Mouse (Mus musculus): Measurements from ENCODE around the gene Olfr486. TPM values are rescaled to one million over a fixed set of nuclear protein-coding genes. Genes with fewer than 3 reads are reported as not detected.
"Not testable (repeated sequence)": the region's sequence is repeated elsewhere in the genome, so short reads cannot be mapped to it uniquely, and the experiment has no call there.

Gene Olfr486
- total and polyA plus RNA-seq, 3 experiments, result not detected

GRCm38 (mm10) chr7:108191196-108191595 lies 18.7 kb upstream of the Olfr486 start:
- DNase-seq (ENCODE audit: extremely low read depth); H3K79me2 ChIP-seq (replicated peaks; ENCODE audit: control insufficient read depth, extremely low read depth, insufficient read depth, poor library complexity, severe bottlenecking); in situ Hi-C loops (cut with MboI; ENCODE audit: low pct_ligation_motif_present, low pct_unique_long_range_greater_than_20kb, low sequenced_read_pairs); dilution Hi-C loops (cut with MboI; ENCODE audit: extremely low pct_ligation_motif_present, extremely low pct_unique_long_range_greater_than_20kb, low sequenced_read_pairs); H3K4me3 ChIP-seq (replicated peaks in 1 of 3; ENCODE audit: low read depth in 2 of 3, low read length in 2 of 3, poor library complexity in 1 of 3); H3K4me2 ChIP-seq (ENCODE audit: insufficient read depth, low read depth, poor library complexity, severe bottlenecking); H3K9ac ChIP-seq (ENCODE audit: insufficient read depth, low read depth); H3K36me3 ChIP-seq (replicated peaks in 1 of 2; ENCODE audit: control insufficient read depth in 1 of 2, insufficient read depth in 1 of 2, low read length in 1 of 2); H3K27ac ChIP-seq (ENCODE audit: insufficient read depth, low read depth); H3K9me3 ChIP-seq (replicated peaks; ENCODE audit: low read length); H3K4me1 ChIP-seq (ENCODE audit: control insufficient read depth in 1 of 2, insufficient read depth in 2 of 2); H3K27me3 ChIP-seq (replicated peaks): not testable (repeated sequence)

- in situ Hi-C loops (cut with MboI; ENCODE audit: low pct_ligation_motif_present, low pct_unique_long_range_greater_than_20kb, low sequenced_read_pairs); H3K4me3 ChIP-seq (replicated peaks in 1 of 3; ENCODE audit: low read depth in 2 of 3, low read length in 2 of 3, poor library complexity in 1 of 3); H3K27ac ChIP-seq (ENCODE audit: insufficient read depth, low read depth); H3K4me1 ChIP-seq (ENCODE audit: control insufficient read depth in 1 of 2, insufficient read depth in 2 of 2); DNase-seq (ENCODE audit: extremely low read depth); H3K79me2 ChIP-seq (replicated peaks; ENCODE audit: control insufficient read depth, extremely low read depth, insufficient read depth, poor library complexity, severe bottlenecking); H3K9ac ChIP-seq (ENCODE audit: insufficient read depth, low read depth); H3K36me3 ChIP-seq (replicated peaks in 1 of 2; ENCODE audit: control insufficient read depth in 1 of 2, insufficient read depth in 1 of 2, low read length in 1 of 2); H3K4me2 ChIP-seq (ENCODE audit: insufficient read depth, low read depth, poor library complexity, severe bottlenecking); dilution Hi-C loops (cut with MboI; ENCODE audit: extremely low pct_ligation_motif_present, extremely low pct_unique_long_range_greater_than_20kb, low sequenced_read_pairs); H3K9me3 ChIP-seq (replicated peaks; ENCODE audit: low read length): not testable (repeated sequence)
- H3K27me3 ChIP-seq (replicated peaks), result peaks cover 12% of the 10 kb centered on the region
Measured at GRCm38 (mm10) chr7:108185237-108185636, 12.7 kb upstream of the Olfr486 start.

- H3K36me3 ChIP-seq (replicated peaks in 1 of 2; ENCODE audit: control insufficient read depth in 1 of 2, insufficient read depth in 1 of 2, low read length in 1 of 2); H3K4me2 ChIP-seq (ENCODE audit: insufficient read depth, low read depth, poor library complexity, severe bottlenecking); H3K9me3 ChIP-seq (replicated peaks; ENCODE audit: low read length); H3K4me1 ChIP-seq (ENCODE audit: control insufficient read depth in 1 of 2, insufficient read depth in 2 of 2); H3K27ac ChIP-seq (ENCODE audit: insufficient read depth, low read depth); H3K4me3 ChIP-seq (replicated peaks in 1 of 3; ENCODE audit: low read depth in 2 of 3, low read length in 2 of 3, poor library complexity in 1 of 3); H3K79me2 ChIP-seq (replicated peaks; ENCODE audit: control insufficient read depth, extremely low read depth, insufficient read depth, poor library complexity, severe bottlenecking); DNase-seq (ENCODE audit: extremely low read depth); dilution Hi-C loops (cut with MboI; ENCODE audit: extremely low pct_ligation_motif_present, extremely low pct_unique_long_range_greater_than_20kb, low sequenced_read_pairs); in situ Hi-C loops (cut with MboI; ENCODE audit: low pct_ligation_motif_present, low pct_unique_long_range_greater_than_20kb, low sequenced_read_pairs); H3K9ac ChIP-seq (ENCODE audit: insufficient read depth, low read depth): not testable (repeated sequence)
- peaks cover 15% of the 10 kb centered on the region for H3K27me3 ChIP-seq (replicated peaks)
Measured at GRCm38 (mm10) chr7:108184401-108184800, 11.9 kb upstream of the Olfr486 start.

GRCm38 (mm10) chr7:108159771-108160170 lies 12.8 kb downstream of the Olfr486 start, which contains the start of gene Olfr485:
Gene Olfr485 (minus strand): TSS chr7:108159871.
- no peak within 1 kb of the TSS for H3K9ac ChIP-seq (ENCODE audit: insufficient read depth, low read depth)
- H3K27ac ChIP-seq (ENCODE audit: insufficient read depth, low read depth), result no peak within 1 kb of the TSS
- TF ChIP-seq BHLHE40 (IDR thresholded peaks at IDR 0.05; ENCODE audit: low read depth, low read length) (no peak), JUND (conservative IDR thresholded peaks at IDR 0.05; ENCODE audit: low read depth, low read length) (no peak), TCF12 (IDR thresholded peaks at IDR 0.05; ENCODE audit: low read depth, low read length) (no peak), MEF2A (IDR thresholded peaks at IDR 0.05; ENCODE audit: borderline replicate concordance, low read depth, low read length) (no peak), RCOR1 (conservative IDR thresholded peaks at IDR 0.05; ENCODE audit: low read depth, low read length) (no peak), POLR2A (IDR thresholded peaks at IDR 0.05; ENCODE audit: low read depth, low read length) (no peak), HCFC1 (IDR thresholded peaks at IDR 0.05; ENCODE audit: low read depth, low read length) (no peak)
- H3K27me3 ChIP-seq (replicated peaks), result peaks cover 3% of the 10 kb centered on the region
- no peak for DNase-seq (ENCODE audit: extremely low read depth)
- no peak within 1 kb of the TSS for H3K4me3 ChIP-seq (replicated peaks in 1 of 3; ENCODE audit: low read depth in 2 of 3, low read length in 2 of 3, poor library complexity in 1 of 3)
- H3K4me2 ChIP-seq (ENCODE audit: insufficient read depth, low read depth, poor library complexity, severe bottlenecking), result no peak within 1 kb of the TSS
- H3K9me3 ChIP-seq (replicated peaks; ENCODE audit: low read length), result no peaks in the 10 kb centered on the region
- H3K4me1 ChIP-seq (ENCODE audit: control insufficient read depth in 1 of 2, insufficient read depth in 2 of 2), result no peaks in the 10 kb centered on the region
- dilution Hi-C loops (cut with MboI; ENCODE audit: extremely low pct_ligation_motif_present, extremely low pct_unique_long_range_greater_than_20kb, low sequenced_read_pairs), result no loop called here
- no peaks in the 10 kb centered on the region for H3K79me2 ChIP-seq (replicated peaks; ENCODE audit: control insufficient read depth, extremely low read depth, insufficient read depth, poor library complexity, severe bottlenecking)
- H3K36me3 ChIP-seq (replicated peaks in 1 of 2; ENCODE audit: control insufficient read depth in 1 of 2, insufficient read depth in 1 of 2, low read length in 1 of 2), result no peaks in the 10 kb centered on the region
- in situ Hi-C loops (cut with MboI; ENCODE audit: low pct_ligation_motif_present, low pct_unique_long_range_greater_than_20kb, low sequenced_read_pairs), result no loop called here

Data from CH12.LX (cell line).